Mouse (Mus musculus): ENCODE measurements around the gene Gm20854.
"Not testable (repeated sequence)": the region's sequence is repeated elsewhere in the genome, so short reads cannot be mapped to it uniquely, and the experiment has no call there.

The Gm20854 gene

GRCm38 (mm10) chrY:85530808-85531207, at the start of gene Gm20854:
Gene Gm20854, minus strand, starts transcription at chrY:85530908.
- not testable (repeated sequence) for DNase-seq (ENCODE audit: inconsistent age in 2 of 2, low spot score in 1 of 2)
